Mouse (Mus musculus) lung, adult 2 months (tissue): ENCODE results near the gene Fli1. TPM values are rescaled to one million over a fixed set of nuclear protein-coding genes. Genes with fewer than 3 reads are reported as not detected.

ENCODE experiments used
- DNase-seq: peaks from one replicate; pipeline ENCODE4 v3.0.0; 2022
- H3K4me1 ChIP-seq: fragments of 200-500 bp; 2 replicates; pipeline ENCODE4 v1.6.1; 2011; ENCODE audit warnings: low read length; ENCODE audit not compliant: control insufficient read depth, insufficient read depth
- H3K4me3 ChIP-seq: fragments of 200-500 bp; replicated peaks from 2 replicates; pipeline ENCODE3; 2011; ENCODE audit warnings: low read depth, mild to moderate bottlenecking, control low read depth, low read length; ENCODE audit errors: extremely low read depth
- CTCF ChIP-seq: fragments of 200-500 bp; IDR thresholded peaks from 2 replicates; pipeline ENCODE4 v1.5.1; 2011; ENCODE audit warnings: mild to moderate bottlenecking, low read length, control low read depth; ENCODE audit not compliant: insufficient read depth
- POLR2A ChIP-seq: fragments of 200-500 bp; IDR thresholded peaks from 2 replicates; pipeline ENCODE4 v1.6.1; 2011; ENCODE audit warnings: low read depth, mild to moderate bottlenecking, control low read depth, low read length, borderline replicate concordance; ENCODE audit errors: extremely low read depth
- WGBS: fragments of 180-500 bp; shearing (Covaris S2); methylation state at CpG from one replicate; pipeline ENCODE4 v1.1.7; 2018; 5-methylcytosine and 5-hydroxymethylcytosine counted together
- polyA plus RNA-seq: library from polyadenylated mRNA; depleted of rRNA; stranded (reverse); fragments of >200 nt; gene quantifications from 2 replicates; pipeline ENCODE4 v1.2.3, GENCODE M21; 2012

Fli1 gene
- polyA plus RNA-seq, 1 experiment: 14.1 TPM

DNA sequence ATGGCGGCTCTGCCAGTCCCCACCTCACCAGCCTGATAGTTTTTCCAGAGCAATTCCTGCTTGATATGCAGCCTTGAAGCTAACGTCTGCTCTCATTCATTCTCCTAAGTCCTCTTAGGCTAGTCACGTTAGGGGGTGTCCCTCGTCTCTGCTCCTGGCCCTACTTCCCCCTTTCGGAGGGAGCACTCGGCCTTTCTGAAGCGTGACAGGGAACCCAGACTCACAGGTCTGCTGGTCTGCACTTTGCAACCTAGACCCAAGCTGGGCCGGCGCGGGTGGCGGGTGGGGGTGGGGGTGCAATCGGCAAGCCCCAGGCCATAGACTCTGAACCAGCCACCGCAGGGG is 2.6 kb downstream of the Fli1 start:
- TF ChIP-seq POLR2A (no peak), CTCF (no peak)

GRCm38 (mm10) chr9:32539321-32539761 is 3.3 kb downstream of the Fli1 start:
- peak overlapping the region; percentile 47 for H3K4me3 ChIP-seq
- no peak for TF ChIP-seq POLR2A
- no peak for TF ChIP-seq CTCF
- no peak for DNase-seq
- 35% methylated on average over 3 of the region's 3 CpGs for WGBS
- peaks cover 23% of the 10 kb centered on the region for H3K4me1 ChIP-seq

More for the DNA sequence above, 2.6 kb downstream of the Fli1 start:
- H3K4me1 ChIP-seq: peaks cover 24% of the 10 kb centered on the region
- WGBS: 4% methylated on average over 13 of the region's 13 CpGs
- H3K4me3 ChIP-seq: peak overlapping the region; percentile 86
- no peak for DNase-seq

DNA sequence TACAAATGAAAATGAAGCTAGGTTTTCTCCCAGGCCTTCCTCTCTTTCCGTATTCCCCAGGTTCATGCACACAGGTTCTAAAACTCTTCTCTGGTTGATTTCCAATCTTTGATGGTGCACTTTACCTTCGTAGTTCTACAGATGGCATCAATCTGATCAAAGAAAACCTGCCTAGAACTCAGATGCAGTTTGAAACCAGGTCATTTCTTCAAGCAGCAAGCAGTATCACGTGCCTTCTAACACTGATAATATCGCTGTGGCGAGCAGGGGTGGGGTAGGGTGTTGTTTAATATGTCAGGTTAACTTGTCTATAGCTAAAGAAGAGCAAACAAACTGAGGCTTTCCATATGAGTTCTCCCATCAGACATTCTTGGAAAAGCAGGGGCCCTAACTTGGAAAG is 4.5 kb downstream of the Fli1 start:
- Histone ChIP-seq H3K4me3 (no peak overlapping the region), H3K4me1 (peaks cover 18% of the 10 kb centered on the region)
- no peak for DNase-seq
- no peak for TF ChIP-seq CTCF
- no peak for TF ChIP-seq POLR2A
- WGBS: 64% methylated on average over 5 of the region's 5 CpGs

GRCm38 (mm10) chr9:32537706-32538105 is 5.0 kb downstream of the Fli1 start:
- Histone ChIP-seq H3K4me3 (no peak overlapping the region), H3K4me1 (peaks cover 15% of the 10 kb centered on the region)
- TF ChIP-seq CTCF (no peak), POLR2A (no peak)
- DNase-seq: no peak
- 52% methylated on average over 6 of the region's 6 CpGs for WGBS

- 39% methylated on average over 2 of the region's 2 CpGs for WGBS
- Histone ChIP-seq H3K4me1 (peaks cover 18% of the 10 kb centered on the region), H3K4me3 (no peak overlapping the region)
- TF ChIP-seq POLR2A (no peak), CTCF (no peak)
- DNase-seq: no peak
These were observed 7.3 kb downstream of the Fli1 start for GRCm38 (mm10) chr9:32535201-32535955.

DNA sequence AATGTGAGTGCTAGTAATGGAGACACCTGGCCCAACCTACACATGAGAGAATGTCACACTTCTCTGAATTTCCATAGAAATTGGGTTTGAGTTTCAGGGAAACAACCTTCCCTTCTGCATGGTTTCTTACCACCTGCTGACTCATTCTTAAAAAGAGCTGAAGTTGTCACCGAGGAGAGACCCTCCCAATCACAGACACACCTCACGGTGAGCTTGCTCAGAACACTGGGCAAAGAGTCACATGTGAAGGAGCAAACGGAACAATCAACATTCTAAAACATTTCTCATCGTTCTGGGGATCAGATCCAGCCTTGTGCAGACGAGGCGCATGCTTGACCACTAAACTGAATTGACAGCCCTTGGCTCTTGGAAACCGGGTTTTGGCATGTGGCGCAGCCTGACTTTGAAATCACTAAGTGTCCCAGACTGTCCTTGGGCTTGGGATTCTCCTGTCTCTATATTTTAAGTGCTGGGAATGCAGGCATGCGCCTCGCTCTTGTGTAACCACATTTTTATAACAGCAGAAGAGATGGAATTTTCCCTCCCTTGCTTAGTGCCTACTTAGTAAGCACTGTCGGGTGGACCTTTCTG is 8.5 kb downstream of the Fli1 start:
- TF ChIP-seq CTCF (no peak), POLR2A (no peak)
- WGBS: 72% methylated on average over 11 of the region's 11 CpGs
- H3K4me1 ChIP-seq: peaks cover 20% of the 10 kb centered on the region
- H3K4me3 ChIP-seq: no peak overlapping the region
- no peak for DNase-seq

GRCm38 (mm10) chr9:32531588-32531987 is 11.1 kb downstream of the Fli1 start:
- WGBS: 69% methylated on average over 4 of the region's 4 CpGs
- DNase-seq: no peak
- TF ChIP-seq POLR2A (no peak), CTCF (no peak)

DNA sequence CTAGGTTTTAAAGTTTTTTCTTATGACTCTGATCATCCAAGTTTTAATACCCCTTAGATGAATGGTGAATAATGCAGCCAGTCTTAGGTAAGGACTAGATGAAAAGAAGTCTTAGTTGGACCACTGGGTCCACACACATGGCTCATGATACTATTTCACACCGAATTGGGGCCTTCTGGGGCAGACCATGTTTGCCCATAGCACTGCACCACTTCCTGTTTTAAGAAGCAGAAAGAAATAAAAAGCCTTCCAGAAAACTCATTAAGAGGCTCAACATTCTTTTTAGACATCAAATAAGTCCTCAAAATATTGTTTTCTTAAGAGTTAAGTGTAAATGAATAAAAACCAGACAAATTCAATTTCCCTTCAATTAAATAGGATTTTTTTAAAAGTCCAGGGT is 11.7 kb downstream of the Fli1 start:
- no peak overlapping the region for H3K4me3 ChIP-seq
- no peak for DNase-seq
- 32% methylated on average over 1 of the region's 1 CpGs for WGBS

More at GRCm38 (mm10) chr9:32531588-32531987, 11.1 kb downstream of the Fli1 start:
- H3K4me3 ChIP-seq: no peak overlapping the region
- peaks cover 13% of the 10 kb centered on the region for H3K4me1 ChIP-seq

GRCm38 (mm10) chr9:32530188-32530587 is 12.5 kb downstream of the Fli1 start:
- Histone ChIP-seq H3K4me3 (no peak overlapping the region), H3K4me1 (peaks cover 16% of the 10 kb centered on the region)
- WGBS: 43% methylated on average over 5 of the region's 5 CpGs
- no peak for TF ChIP-seq POLR2A
- no peak for TF ChIP-seq CTCF
- no peak for DNase-seq

More for the DNA sequence above, 11.7 kb downstream of the Fli1 start:
- no peak for TF ChIP-seq POLR2A
- no peak for TF ChIP-seq CTCF
- peaks cover 16% of the 10 kb centered on the region for H3K4me1 ChIP-seq

- peaks cover 13% of the 10 kb centered on the region for H3K4me1 ChIP-seq
- 46% methylated on average over 5 of the region's 5 CpGs for WGBS
- TF ChIP-seq POLR2A (no peak), CTCF (no peak)
- no peak for DNase-seq
- no peak overlapping the region for H3K4me3 ChIP-seq
These were observed 13.1 kb downstream of the Fli1 start for GRCm38 (mm10) chr9:32529594-32529993.

- peaks cover 16% of the 10 kb centered on the region for H3K4me1 ChIP-seq
- H3K4me3 ChIP-seq: no peak overlapping the region
- WGBS: 80% methylated on average over 7 of the region's 7 CpGs
- no peak for DNase-seq
- TF ChIP-seq CTCF (no peak), POLR2A (no peak)
These were observed 15.3 kb downstream of the Fli1 start for GRCm38 (mm10) chr9:32527329-32527728.
